Mouse (Mus musculus) urinary bladder, postnatal 36 days (tissue): ENCODE data around the gene Brca2.
A peak's percentile ranks its signal among the peaks of the same experiment; 100 is the strongest.
"Not testable (repeated sequence)": the region's sequence is repeated elsewhere in the genome, so short reads cannot be mapped to it uniquely, and the experiment has no call there.

ENCODE experiments used
- DNase-seq, 2 experiments: peaks; one replicate each; pipeline ENCODE4 v3.0.0; 2022; ENCODE audit warnings: low spot score in 2 of 2, mixed read lengths in 1 of 2

Gene Brca2

GRCm38 (mm10) chr5:150521937-150522866 is at the start of gene Brca2:
Brca2 (plus strand) TSS chr5:150522630.
- DNase-seq, result peak; percentile 87 to 91

GRCm38 (mm10) chr5:150477364-150477763 is 45.1 kb upstream of the Brca2 start:
- no peak for DNase-seq

DNA sequence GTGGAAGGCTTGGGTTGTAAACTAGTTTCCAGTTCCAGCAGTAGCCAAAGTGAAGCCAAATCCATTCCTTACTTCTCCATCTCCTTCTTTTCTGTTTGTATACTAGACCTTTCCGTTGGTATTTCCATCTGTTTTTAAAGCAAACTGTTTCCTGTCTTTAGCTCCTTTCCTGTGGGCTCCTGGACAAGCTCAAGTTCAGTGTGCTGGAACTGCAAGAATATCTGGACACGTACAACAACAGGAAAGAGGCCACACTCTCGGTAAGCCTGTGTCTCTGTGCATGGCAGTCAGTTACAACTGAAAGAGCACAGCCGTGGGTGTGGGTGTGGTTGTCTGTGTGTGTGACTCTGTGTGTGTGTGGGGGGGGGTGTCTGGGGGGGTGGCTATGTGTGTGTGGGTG is 43.8 kb upstream of the Brca2 start:
- DNase-seq, result no peak

GRCm38 (mm10) chr5:150485198-150485597 is 37.2 kb upstream of the Brca2 start:
- peak in 1 of 2 experiments; percentile 19 for DNase-seq

DNA sequence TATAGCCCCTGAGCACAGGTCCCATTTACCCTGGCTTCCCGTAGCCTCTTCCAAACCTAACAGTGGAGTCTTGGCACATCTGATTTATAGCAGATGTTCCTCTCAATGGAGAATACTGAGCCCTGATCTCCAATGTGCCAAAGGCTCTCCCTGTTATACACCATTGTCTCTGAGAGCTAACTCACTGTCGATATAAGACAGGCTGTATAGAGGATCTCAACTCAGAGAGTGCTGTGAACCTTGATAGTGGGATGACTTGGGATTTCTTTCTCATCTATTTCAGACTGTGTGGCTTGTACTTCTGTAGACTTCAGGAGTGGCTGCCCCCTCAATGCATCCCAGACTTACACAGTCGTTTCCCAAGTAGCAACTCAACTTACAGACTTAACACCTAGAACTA is 32.1 kb upstream of the Brca2 start:
- no peak for DNase-seq

DNA sequence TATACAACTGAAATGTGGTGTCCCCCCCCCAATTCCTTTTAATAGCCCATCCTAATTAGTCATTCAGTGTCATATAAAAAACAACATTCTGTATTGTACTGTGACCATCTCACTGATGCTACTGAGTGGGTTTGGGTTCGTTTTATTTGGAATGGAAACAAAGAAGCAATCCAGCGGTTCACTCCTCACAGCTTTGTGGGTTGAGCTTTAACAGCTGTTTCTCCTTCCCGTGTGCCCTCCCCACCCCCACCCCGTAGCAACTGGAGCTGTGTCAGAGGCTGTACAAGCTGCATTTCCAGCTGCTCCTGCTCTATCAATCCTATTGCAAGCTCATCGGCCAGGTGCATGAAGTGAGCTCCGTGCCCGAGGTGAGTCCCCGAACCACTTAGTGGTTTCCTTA is 31.6 kb upstream of the Brca2 start:
- no peak for DNase-seq

GRCm38 (mm10) chr5:150491573-150492173 is 30.8 kb upstream of the Brca2 start:
- not testable (repeated sequence) for DNase-seq

DNA sequence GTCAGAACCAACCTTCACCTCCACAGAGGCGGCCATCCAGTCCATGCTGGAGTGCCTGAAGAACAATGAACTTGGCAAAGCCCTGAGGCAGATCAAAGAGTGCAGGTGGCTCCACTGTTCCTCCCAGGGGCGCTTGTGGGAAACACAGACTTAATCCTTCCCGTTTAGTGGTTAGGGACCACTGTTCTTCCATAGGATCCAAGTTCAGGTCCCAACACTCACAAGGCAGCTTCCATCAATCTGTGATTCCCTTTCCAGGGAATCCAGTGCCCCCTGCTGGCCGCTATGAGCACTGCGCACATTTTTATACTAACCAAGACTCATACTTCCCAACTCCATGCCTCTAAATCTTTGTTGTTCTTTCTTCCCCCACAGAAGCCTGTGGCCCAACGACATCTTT is 26.6 kb upstream of the Brca2 start:
- peak; percentile 8 to 16 for DNase-seq

DNA sequence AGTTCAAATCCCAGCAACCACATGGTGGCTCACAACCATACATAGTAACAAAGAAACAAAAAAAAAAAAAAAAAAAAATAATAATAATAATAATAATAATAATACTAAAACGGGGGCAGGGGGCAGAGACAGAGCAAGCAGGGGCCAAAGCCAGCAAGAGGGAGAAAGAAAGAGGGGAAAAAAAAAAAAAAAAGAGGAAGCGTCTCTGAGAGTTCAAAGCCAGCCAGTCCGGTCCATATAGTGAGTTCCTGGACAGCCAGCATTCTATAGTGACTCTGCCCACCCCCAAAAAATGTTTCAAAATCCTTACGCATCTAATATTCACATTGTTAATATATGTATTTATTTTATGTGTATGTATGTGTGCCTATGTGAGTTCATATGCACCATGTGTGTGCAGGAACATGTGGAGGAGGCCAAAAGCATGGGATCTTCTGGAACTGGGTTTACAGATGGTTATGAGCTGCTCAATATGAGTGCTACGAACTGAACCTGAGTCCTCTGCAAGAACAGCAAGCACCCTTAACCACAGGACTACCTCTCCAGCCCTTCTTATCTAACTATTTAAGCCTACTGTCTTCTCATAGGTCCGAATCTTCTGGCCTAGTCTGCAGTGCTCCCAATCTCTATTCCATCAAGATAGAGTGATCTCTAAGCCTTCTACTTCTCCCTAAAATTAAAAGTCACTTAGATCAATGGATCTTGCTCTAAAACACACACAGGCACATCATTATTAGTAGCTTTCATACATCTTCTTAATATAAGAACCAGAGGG is 11.8 kb upstream of the Brca2 start:
- no peak for DNase-seq

GRCm38 (mm10) chr5:150513264-150513663 is 9.2 kb upstream of the Brca2 start:
- DNase-seq, result no peak

- no peak for DNase-seq
Observed at GRCm38 (mm10) chr5:150514027-150514426, 8.4 kb upstream of the Brca2 start.

- DNase-seq, result no peak
Observed at GRCm38 (mm10) chr5:150518064-150518463, 4.4 kb upstream of the Brca2 start, which contains the start of gene Zar1l. Zar1l (minus strand) TSS chr5:150518164.

- DNase-seq, result no peak
Observed at GRCm38 (mm10) chr5:150519551-150519950, 2.9 kb upstream of the Brca2 start.

GRCm38 (mm10) chr5:150522867-150523234 is 421 bp downstream of the Brca2 start:
- no peak for DNase-seq

- no peak for DNase-seq
Observed at GRCm38 (mm10) chr5:150525239-150525638, 2.8 kb downstream of the Brca2 start.

GRCm38 (mm10) chr5:150541302-150541701 is 18.9 kb downstream of the Brca2 start:
- no peak for DNase-seq

DNA sequence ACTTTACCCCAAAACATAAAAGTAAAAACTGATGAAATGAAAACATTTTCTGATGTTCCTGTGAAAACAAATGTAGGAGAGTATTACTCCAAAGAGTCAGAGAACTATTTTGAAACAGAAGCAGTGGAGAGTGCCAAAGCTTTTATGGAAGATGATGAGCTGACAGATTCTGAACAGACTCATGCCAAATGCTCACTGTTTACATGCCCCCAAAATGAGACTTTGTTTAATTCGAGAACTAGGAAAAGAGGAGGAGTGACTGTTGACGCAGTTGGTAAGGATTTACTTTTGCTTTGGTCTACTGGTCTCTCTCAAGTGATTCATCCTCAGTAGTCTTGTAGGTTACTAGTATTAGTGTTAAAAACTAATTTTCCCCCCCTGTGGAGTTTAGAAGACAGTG is 20.8 kb downstream of the Brca2 start:
- no peak for DNase-seq

- no peak for DNase-seq
Observed at GRCm38 (mm10) chr5:150551637-150552036, 29.2 kb downstream of the Brca2 start.

DNA sequence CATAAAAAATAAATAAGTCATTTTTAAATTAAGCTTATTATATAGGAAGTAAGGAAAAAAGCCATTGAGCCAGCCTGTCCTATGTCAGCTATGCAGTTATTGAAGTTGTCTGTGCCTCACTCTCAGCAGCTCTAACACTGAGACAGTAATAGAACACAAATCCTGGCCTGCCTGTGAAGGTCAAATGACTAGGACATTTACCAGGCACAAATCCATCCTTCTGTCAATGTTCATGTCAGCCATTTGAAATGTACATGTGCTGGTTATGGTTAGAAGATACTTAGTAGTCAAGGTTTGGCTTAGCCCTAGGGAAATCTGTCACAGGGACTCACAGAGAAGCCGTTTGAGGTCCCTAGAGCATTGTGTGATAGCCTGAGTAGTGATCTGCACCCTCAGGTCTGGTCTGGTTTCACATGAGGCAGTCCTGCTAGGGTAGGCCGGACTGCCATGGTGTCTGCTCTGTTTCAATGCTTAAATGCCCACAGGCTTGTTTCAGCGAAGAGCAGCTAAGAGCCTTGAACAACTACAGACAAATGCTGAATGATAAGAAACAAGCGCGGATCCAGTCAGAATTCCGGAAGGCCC is 37.2 kb downstream of the Brca2 start:
- no peak for DNase-seq

DNA sequence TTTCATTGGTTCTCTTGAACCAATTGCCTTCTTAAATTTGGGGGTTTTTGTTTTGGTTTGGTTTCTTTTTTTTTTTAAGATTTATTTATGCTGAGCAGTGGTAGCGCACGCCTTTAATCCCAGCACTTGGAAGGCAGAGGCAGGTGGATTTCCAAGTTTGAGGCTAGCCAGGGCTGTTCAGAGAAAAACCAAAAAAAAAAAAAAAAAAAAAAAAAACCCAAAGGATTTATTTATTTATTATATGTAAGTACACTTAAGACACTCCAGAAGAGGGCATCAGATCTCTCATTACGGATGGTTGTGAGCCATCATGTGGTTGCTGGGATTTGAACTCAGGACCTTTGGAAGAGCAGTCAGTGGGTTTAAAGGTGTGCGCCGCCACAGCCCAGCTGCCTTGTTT is 38.4 kb downstream of the Brca2 start:
- no peak for DNase-seq

- no peak for DNase-seq
Observed at GRCm38 (mm10) chr5:150561376-150561775, 38.9 kb downstream of the Brca2 start.

- DNase-seq, result no peak
Observed at GRCm38 (mm10) chr5:150561783-150562182, 39.4 kb downstream of the Brca2 start.
